Mouse (Mus musculus): ENCODE measurements around the gene Msx2.

Msx2 gene

DNA sequence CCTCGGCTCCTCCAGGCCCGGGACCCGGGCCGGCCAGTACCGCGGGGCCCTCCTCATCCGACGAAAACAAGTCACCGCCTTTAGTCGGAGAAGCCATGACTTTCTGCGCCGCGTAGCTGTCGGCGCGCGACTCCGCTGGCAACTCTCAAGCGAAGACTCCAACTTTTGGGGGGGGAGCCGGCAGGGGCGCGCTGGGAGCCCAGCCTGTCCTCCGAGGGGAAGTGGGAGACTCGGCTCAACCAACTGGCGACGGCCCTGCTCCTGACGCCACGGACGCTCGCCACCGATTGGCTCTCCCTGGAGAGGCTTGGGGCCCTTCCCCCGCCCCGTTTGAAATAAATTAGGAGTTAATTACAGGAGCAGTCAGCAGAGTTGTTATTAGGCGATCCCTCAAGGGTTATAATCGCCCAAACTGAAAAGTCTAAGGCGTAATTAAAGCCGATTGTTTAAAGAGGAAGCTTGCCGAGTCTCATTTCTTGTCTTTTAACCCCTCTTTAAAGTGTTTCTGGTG lies at the start of gene Msx2:
TSS of gene Msx2 (minus strand) at position 461 of the 511 bp plus-strand sequence.
- in situ Hi-C loops (cut with MboI, MseI) = no loop called here

DNA sequence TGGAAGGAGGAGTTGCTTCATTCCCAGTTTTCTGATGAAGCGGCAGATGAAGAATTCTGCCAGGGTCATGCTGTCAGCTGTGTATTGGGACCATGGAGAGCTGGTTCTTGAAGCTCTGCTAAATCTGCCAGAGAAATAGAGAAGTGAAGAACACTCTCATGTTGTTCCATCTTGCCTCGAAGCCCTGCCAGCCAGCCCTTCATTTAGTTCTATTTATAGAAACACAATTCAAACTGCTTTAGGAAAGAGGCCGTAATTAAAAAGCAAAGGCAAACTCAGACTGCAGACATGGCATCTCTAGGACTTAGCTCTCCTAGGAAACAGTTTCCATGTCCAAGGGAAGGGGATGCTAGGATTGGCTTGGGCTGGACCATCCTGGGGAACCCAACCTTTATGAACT lies 48.6 kb upstream of the Msx2 start:
- in situ Hi-C loops (cut with MboI, MseI) = no loop called here

DNA sequence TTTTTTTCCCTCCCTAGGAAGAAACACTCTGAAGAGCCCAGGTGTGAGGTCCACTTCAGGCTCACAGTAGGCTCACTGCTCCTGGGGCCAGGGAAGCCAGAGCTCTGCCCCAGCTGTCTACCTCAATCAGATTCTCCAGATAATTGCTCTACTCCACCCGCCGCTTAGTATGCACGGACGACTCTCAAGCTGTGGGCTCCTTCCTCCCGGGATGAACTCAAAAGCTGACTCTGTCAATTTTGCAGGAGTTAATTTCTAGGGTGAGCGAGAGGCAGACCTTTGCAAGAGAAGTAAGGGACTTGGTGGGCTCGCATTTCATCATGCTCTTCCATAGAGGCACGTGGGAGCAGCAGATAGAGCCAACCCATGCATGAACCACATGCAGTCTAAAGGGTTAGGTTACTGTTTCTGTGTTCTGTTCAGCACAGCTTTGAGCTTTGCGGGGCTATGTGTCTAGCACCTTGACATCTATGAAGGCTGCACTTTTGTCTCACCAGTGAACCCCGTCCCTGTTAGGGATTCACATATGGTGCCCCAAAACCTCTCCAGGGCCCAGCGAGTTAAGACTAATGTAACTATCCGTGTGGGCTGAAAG lies 47.6 kb upstream of the Msx2 start:
- in situ Hi-C loops (cut with MboI, MseI) = no loop called here

DNA sequence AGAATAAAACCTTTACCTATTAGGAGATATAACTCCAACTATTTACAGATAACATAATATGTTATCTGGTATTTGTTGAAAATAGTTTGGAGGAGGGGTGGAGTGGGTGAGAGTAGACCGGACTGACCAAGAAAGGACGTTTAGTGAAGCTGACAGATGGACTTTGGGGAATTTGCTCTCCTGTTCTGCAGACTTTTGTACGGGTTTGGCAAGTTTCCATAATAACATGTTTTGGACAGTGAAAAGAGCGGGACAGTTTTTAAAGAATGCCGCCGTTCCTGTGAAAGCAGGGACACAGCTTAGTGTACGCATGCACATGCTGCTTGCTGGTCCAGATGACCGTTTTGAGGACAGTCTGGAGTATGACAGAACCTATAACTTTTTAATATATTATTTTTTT lies 46.9 kb upstream of the Msx2 start:
- in situ Hi-C loops (cut with MboI, MseI) = no loop called here

DNA sequence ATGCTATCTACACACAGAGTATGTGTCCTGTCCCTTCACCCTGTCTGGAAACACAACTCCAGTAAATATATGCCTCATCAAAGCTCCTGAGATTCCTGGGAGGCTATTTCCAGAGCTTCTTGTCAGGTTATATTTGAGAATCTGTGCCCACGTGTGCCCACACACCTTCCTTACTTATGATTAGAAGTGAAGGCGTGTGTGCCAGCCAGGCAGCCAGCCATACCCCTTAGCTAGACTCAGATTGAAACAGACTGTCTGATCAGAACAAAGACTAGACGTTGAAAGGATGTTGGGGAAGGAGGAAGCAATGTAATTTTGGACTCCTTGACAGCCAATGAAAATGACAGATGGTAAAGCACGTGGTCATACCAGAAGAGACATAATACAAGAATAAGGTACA lies 45.4 kb upstream of the Msx2 start:
- in situ Hi-C loops (cut with MboI, MseI) = no loop called here

DNA sequence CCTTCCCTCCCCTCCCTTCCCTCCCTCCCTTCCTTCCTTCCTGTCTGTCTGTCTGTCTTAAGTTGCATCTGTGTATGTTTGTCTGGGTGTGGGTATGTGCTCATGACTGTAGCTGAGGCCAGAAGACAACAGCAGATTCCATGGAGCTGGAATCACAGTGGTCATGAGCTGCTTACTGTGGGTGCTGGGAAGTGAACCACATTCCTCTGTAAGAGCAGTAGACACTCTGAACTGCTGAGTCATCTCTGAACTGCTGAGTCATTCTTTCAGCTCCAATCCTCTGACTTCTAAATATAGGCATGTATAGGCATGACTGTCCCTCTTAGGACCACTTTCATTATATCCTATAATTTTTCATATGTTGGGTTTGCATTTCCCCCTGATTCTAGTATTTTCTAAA lies 41.7 kb upstream of the Msx2 start:
- in situ Hi-C loops (cut with MboI, MseI) = no loop called here

DNA sequence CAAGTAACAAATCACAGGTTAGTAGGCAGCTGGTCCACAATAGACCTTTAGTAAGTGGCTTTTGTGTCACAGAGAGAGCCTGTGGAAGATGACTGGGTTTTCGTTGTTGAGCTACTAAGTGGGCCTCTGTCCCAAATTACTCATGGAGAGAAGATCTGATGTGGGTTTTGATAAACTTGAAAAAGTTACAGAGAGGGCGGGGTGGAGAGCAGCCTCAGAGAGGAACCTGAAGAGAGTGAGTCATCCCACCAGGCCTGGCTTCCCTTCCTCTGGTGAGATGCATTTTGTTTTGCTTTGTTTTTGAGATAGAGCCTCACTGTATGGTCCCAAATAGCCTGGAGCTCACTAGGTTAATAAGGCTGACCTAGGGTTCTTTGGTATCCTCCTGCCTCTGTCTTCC lies 38.5 kb upstream of the Msx2 start:
- in situ Hi-C loops (cut with MboI, MseI) = no loop called here

DNA sequence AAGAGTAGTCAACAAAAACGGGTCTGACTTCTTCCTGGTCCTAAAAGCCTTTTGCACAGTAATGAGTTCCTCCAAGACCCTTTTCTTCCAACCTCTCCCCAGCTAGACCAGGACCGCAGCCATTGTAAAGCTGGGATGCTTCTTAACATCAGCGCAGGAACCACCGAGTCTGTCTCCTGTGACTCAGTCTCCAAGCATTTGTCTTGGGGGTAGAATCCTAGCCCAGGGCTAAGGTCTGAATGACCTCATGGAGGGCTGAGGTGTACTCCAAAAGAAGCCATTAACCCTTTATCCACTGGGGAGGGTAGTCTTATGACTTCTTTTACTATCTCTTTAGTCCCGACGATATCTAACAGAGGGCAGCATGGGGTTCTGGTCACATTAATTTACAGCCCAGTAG lies 29.5 kb upstream of the Msx2 start:
- in situ Hi-C loops (cut with MboI, MseI) = no loop called here

DNA sequence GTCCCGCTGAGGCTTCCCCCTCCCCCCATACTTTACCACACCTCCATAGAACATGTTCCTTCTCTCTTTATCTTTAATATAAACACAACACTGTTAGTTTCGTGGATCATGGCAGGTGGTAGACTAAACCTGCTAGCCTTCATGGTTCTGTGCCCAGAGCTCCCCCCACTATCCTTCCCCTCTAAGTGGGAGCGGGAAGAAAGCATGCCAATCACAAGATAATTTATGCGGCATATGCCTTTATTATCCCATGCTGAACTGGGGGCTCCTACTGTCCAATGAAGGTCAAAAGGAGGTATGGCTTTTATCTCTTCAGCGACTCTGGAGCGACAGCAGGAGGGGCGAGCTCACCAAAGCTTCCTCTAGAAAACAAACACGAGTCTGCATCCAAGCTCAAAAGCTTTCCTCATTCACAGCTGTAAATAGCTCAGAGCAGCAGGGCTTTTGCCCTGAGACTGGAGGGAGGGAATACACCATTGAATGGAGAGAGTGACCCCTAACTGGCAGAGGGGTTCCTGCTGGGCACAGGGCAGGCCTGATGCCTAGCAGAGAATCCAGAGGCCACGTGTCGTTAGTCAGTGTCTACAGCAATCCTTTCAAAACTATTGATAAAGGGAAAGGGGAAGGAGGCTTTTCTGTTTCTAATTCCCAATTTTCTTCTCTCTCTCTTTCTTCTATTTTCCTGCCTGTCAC lies 28.8 kb upstream of the Msx2 start:
- in situ Hi-C loops (cut with MboI, MseI) = no loop called here

DNA sequence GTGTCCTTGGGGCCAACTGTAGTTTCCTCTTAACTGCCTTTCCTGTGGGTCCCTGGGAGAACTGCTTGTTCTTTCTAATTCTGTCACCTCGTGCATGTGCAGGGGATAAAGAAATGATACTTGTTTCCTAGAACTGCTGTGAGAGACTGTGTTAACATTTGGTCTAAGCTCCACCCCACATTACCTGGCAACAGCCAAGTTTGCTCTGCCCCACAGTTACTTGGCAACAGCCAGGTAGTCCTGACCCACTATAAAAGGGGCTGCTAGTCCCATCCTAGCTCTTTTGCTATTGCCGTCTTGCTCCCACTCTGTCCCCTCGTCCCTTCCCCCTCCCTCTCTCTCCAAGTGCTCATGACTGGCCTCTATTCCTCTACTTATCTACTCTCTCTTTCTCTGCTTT lies 28.2 kb upstream of the Msx2 start:
- in situ Hi-C loops (cut with MboI, MseI) = no loop called here

DNA sequence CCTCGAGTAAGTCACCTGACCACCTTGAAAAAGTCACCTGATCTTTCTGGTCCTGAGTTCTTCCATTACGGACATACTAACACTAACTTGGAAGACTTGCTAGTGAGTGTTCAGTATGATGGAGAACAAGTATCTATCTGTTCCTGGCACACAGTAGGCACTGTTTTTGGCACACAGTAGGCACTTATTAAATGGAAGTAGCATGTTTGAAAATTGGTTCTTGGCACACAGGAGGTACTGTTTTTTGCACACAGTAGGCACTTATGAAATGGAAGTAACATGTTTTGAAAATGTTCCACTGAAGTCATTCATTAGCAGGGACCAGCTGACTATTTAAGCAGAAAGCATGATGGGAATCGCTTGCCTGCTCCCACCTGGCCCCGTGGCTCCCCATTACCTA lies 13.6 kb upstream of the Msx2 start:
- in situ Hi-C loops (cut with MboI, MseI) = no loop called here

DNA sequence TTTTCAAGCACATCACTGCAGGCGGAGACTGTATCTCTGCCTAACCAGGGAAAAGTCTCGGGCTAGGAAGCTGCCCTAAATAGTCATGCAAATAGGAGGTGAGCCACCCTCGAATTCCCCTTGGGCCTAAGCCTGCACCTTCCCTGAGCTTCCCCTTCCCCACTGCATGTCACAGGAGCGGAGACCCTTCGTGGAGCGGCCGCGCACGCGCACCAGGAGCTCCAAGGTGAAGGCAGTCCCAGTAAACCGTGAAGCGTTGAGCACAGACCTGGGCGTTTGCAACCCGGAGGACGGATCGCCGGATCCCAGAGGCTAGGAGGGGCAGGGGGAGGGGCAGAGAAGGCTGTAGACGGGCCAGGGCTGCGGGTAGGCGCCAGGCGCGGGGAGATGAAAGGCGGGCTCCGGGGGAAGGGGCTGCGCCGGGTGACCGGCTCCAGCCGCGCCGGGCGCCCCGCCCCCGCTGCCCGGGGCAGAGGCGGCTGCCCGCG lies 2.9 kb upstream of the Msx2 start:
- in situ Hi-C loops (cut with MboI, MseI) = no loop called here

DNA sequence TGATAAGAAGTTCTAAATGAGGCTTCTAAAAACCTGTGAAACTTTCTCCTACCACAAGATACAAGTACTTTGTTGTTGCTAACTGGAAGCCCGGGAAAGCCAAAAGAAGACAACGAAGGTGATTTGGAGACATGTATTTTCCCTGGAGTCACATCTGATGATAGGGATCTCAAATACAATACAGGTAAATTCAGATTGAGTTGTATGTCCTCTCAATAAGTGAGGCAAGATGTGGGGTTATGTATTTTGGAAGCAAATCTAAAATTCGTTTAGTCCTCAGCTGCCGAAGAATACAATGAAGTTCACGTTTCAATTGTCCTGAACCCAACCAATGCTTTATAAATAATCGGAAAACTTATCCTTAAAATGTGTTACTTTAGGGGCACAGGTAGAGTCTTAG lies 1.6 kb upstream of the Msx2 start:
- in situ Hi-C loops (cut with MboI, MseI) = no loop called here

DNA sequence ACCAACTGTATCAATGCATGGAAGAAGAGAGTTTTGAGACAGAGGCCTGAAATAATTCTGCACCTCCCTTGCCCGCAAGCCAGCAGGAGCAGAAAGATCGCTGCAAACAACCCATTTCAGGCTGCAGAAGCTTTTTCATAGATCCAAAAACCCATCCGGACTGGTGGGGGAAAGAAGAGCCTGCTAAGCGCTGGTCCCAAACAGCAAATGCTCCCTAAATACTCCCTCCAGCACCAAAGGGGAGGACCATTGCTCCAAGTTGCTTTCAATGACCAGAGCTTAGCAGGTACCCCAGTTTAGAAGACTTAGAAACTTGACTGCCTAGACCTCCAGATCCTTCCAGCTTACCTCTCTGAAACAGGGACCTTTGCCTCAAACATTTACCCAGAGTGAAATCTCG lies 1.1 kb upstream of the Msx2 start:
- in situ Hi-C loops (cut with MboI, MseI) = no loop called here

DNA sequence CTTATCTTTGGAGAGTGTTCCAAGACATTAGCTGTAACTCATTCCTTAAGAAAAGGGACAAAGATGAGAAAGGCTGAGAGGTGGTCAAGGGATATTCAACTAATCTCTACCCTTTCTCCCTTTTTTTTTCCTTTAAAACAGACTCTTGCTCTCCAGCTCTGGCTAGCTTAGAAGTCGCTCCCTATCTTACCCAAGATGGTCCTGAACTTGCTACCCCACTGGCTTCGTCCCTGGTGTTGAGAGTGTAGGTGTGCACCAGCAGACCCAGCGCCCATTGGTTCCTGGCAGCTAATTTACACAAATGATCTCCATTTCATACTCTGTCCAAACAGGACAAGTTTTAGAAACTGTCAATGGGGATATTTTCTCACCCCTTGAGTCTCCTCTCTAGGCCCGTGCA lies 417 bp upstream of the Msx2 start:
- in situ Hi-C loops (cut with MboI, MseI) = no loop called here

DNA sequence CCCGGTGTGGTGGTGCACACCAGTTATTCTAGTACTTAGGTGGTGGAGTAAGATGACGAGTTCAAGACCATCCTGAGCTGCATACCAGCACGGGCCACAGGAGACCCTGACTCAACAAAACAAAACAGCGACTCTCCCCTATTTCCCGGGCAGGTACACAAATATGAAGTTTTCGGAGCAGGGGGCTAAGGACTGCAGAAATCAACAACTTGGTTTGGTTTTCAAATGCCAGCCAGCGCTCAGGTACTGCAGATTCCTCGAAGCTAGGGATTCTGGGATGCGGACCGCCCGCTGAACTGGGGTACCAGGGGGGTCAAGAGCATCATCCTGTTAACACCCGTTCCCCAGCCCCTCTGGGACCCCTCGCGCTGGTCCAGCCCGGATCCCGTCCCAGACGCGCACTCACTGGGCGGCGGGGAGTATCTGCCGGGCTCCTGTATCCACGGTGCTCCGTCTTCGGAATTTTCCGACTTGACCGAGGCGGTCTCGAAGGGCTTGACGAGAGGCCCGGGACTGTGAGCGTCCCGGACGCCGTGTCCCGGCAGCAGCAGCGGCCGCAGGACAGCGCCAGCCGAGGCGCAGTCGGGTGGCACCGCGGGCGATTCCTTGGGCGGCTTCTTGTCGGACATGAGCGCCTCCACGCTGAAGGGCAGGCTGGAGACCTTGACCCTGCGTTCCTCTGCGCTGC lies 804 bp downstream of the Msx2 start:
- in situ Hi-C loops (cut with MboI, MseI) = no loop called here

DNA sequence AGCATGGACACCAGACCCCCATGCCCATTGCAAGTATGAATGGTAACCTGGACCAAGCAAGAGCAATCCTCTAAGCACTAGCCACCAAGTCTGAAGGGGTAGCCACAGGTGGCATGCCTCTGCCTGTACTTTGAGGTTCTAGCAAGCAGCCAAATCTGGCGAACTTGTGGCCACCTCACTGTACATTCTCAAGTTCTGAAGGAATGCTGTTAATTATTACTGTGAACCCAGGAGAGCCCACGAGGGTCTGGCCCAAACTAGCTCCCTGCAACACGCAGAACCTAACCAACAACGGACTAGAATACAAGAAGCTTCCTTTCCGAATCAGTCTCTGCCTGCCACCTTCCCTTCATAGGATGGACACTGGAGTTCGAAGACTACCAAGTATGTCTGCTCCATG lies 1.5 kb downstream of the Msx2 start:
- in situ Hi-C loops (cut with MboI, MseI) = no loop called here

DNA sequence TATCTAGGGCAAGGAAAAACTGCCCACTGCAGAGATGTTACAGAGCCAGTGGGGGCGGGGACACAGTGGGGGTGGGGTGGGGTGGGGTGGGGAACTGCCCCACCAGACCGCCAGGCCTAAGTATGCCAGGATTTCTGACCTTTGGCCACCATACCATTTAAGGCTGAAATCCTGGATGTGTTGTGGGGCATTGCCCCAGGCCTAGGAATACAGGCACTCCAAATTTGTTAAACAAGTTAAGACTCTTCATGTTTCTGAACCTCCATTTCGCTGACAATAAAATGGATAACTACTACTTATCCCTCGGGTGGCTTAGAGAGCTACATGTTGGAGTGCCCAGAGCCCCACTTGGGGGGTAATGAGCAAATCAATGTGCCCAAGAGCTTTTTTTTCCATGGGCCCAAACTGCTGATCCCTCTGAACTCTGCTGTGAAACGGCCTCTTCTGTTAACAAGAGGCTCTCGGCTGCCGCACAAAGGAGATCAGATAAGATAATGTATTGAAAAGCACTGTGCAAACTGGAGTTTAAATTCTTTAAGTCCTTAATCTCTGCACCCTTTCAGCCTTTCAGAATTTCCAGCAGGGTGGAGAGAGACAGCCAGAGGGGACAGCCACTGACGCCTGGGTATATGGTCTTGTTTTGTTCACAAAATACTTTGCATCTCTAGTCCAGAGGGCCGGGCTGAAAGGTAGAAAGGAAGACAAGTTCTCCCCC lies 2.3 kb downstream of the Msx2 start:
- in situ Hi-C loops (cut with MboI, MseI) = no loop called here

DNA sequence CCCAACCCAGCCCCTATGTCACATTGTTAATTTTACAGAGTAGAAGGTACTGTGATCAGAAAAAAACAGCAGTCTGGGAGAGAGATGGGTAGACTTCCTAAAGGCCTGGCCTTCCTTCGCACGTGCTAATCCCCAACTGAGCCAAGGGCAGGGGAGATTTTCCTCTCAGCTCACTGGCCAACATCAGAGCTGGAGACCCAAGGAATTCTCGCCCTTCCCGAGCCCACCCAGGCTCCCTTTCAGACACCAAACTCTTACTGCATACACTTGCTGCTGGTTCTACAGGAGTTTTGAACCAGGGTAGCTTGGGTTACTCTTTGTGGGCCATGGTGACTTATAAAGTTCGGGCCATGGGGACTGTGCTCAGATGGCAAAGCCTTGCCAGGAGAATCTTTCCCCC lies 3.1 kb downstream of the Msx2 start:
- in situ Hi-C loops (cut with MboI, MseI) = no loop called here

DNA sequence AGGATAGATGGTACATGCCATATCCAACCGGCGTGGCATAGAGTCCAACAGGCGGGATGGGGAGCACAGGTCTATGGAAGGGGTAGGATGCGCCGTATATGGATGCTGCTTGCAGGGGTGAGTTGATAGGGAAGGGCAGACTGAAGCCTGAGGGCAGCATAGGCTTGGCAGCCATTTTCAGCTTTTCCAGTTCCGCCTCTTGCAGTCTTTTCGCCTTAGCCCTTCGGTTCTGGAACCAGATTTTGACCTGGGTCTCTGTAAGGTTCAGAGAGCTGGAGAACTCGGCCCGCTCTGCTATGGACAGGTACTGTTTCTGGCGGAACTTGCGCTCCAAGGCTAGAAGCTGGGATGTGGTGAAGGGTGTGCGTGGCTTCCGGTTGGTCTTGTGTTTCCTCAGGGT lies 4.7 kb downstream of the Msx2 start:
- in situ Hi-C loops (cut with MboI, MseI) = no loop called here

DNA sequence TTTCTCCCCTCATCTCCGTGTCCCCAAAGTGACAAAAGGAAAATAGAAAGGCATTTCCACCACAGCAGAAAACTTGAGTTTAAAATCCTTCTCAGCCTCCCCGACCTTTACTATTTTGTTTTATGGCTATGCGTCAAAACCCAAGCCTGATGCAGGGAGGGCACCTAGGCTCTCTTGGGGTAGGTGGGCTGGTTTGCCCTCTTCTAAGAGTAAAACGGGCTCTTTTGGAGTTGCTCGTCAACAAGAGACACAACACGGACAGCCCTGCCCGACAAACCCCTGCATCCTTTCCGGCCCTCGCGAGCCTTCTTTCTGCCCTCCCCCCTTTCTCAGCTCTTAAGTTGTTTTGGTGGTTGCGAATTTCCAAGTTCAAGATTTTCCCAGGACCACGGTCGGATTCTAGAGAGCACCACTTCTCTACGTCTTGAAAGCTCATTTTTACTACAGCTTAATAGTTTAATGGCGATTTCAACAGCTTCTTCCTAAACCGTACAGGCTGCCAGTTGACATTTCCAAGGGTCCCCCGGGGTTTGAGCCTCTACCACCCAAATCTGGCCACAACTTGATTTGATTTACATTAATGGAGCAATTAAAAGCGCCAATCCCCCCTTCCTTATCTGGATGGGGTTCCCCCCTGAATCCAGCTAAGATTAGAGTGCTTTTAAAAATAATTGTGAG lies 6.5 kb downstream of the Msx2 start:
- in situ Hi-C loops (cut with MboI, MseI) = no loop called here
